Mouse (Mus musculus): ENCODE measurements around the gene Sh3rf3. TPM values are rescaled to one million over a fixed set of nuclear protein-coding genes. Genes with fewer than 3 reads are reported as not detected.

The Sh3rf3 gene
- polyA plus RNA-seq, 1 experiment: 1.5 TPM

GRCm38 (mm10) chr10:59076681-59077080 is 263.5 kb downstream of the Sh3rf3 start:
- no peak for TF ChIP-seq POLR2A (IDR thresholded peaks at IDR 0.05; ENCODE audit: low read depth, low read length)
- TF ChIP-seq CTCF (IDR thresholded peaks at IDR 0.05; ENCODE audit: extremely low read depth, insufficient read depth, insufficient read length, insufficient replicate concordance): no peak
- Histone ChIP-seq H3K36me3 (ENCODE audit: control insufficient read depth, insufficient read depth, low read length) (no peaks in the 10 kb centered on the region), H3K4me1 (ENCODE audit: control insufficient read depth, insufficient read depth, insufficient read length) (no peaks in the 10 kb centered on the region), H3K27me3 (ENCODE audit: control insufficient read depth, insufficient read depth, low read length) (no peaks in the 10 kb centered on the region), H3K27ac (ENCODE audit: insufficient read depth, low read length) (no peak overlapping the region), H3K4me3 (ENCODE audit: extremely low read depth, insufficient read depth, insufficient read length) (no peak overlapping the region)
- no peak for DNase-seq (ENCODE audit: low read depth in 1 of 2, low spot score in 2 of 2)
- 93% methylated on average over 10 of the region's 10 CpGs for WGBS

- no peak for TF ChIP-seq CTCF (IDR thresholded peaks at IDR 0.05; ENCODE audit: extremely low read depth, insufficient read depth, insufficient read length, insufficient replicate concordance)
- no peak for TF ChIP-seq POLR2A (IDR thresholded peaks at IDR 0.05; ENCODE audit: low read depth, low read length)
- DNase-seq (ENCODE audit: low read depth in 1 of 2, low spot score in 2 of 2): no peak
- 83% methylated on average over 10 of the region's 10 CpGs for WGBS
- H3K36me3 ChIP-seq (ENCODE audit: control insufficient read depth, insufficient read depth, low read length): no peaks in the 10 kb centered on the region
- no peak overlapping the region for H3K27ac ChIP-seq (ENCODE audit: insufficient read depth, low read length)
- H3K4me3 ChIP-seq (ENCODE audit: extremely low read depth, insufficient read depth, insufficient read length): no peak overlapping the region
- no peaks in the 10 kb centered on the region for H3K27me3 ChIP-seq (ENCODE audit: control insufficient read depth, insufficient read depth, low read length)
- H3K4me1 ChIP-seq (ENCODE audit: control insufficient read depth, insufficient read depth, insufficient read length): no peaks in the 10 kb centered on the region
These were observed 264.8 kb downstream of the Sh3rf3 start for GRCm38 (mm10) chr10:59077909-59078308.

GRCm38 (mm10) chr10:59085604-59086003 is 272.4 kb downstream of the Sh3rf3 start:
- H3K4me1 ChIP-seq (ENCODE audit: control insufficient read depth, insufficient read depth, insufficient read length): no peaks in the 10 kb centered on the region
- H3K36me3 ChIP-seq (ENCODE audit: control insufficient read depth, insufficient read depth, low read length): no peaks in the 10 kb centered on the region
- H3K27ac ChIP-seq (ENCODE audit: insufficient read depth, low read length): no peak overlapping the region
- no peaks in the 10 kb centered on the region for H3K27me3 ChIP-seq (ENCODE audit: control insufficient read depth, insufficient read depth, low read length)
- WGBS: 95% methylated on average over 5 of the region's 5 CpGs
- DNase-seq (ENCODE audit: low read depth in 1 of 2, low spot score in 2 of 2): no peak
- H3K4me3 ChIP-seq (ENCODE audit: extremely low read depth, insufficient read depth, insufficient read length): no peak overlapping the region
- TF ChIP-seq CTCF (IDR thresholded peaks at IDR 0.05; ENCODE audit: extremely low read depth, insufficient read depth, insufficient read length, insufficient replicate concordance): no peak

- H3K27ac ChIP-seq (ENCODE audit: insufficient read depth, low read length): no peak overlapping the region
- DNase-seq (ENCODE audit: low read depth in 1 of 2, low spot score in 2 of 2): no peak
- TF ChIP-seq CTCF (IDR thresholded peaks at IDR 0.05; ENCODE audit: extremely low read depth, insufficient read depth, insufficient read length, insufficient replicate concordance) (no peak), POLR2A (IDR thresholded peaks at IDR 0.05; ENCODE audit: low read depth, low read length) (no peak)
- no peaks in the 10 kb centered on the region for H3K4me1 ChIP-seq (ENCODE audit: control insufficient read depth, insufficient read depth, insufficient read length)
- H3K36me3 ChIP-seq (ENCODE audit: control insufficient read depth, insufficient read depth, low read length): no peaks in the 10 kb centered on the region
- H3K4me3 ChIP-seq (ENCODE audit: extremely low read depth, insufficient read depth, insufficient read length): no peak overlapping the region
- H3K27me3 ChIP-seq (ENCODE audit: control insufficient read depth, insufficient read depth, low read length): no peaks in the 10 kb centered on the region
- 87% methylated on average over 5 of the region's 5 CpGs for WGBS
These were observed 273.4 kb downstream of the Sh3rf3 start for GRCm38 (mm10) chr10:59086578-59086977.

GRCm38 (mm10) chr10:59089861-59090621 is 276.9 kb downstream of the Sh3rf3 start:
- Histone ChIP-seq H3K27ac (ENCODE audit: insufficient read depth, low read length) (no peak overlapping the region), H3K4me3 (ENCODE audit: extremely low read depth, insufficient read depth, insufficient read length) (no peak overlapping the region), H3K27me3 (ENCODE audit: control insufficient read depth, insufficient read depth, low read length) (no peaks in the 10 kb centered on the region), H3K4me1 (ENCODE audit: control insufficient read depth, insufficient read depth, insufficient read length) (no peaks in the 10 kb centered on the region), H3K36me3 (ENCODE audit: control insufficient read depth, insufficient read depth, low read length) (no peaks in the 10 kb centered on the region)
- DNase-seq (ENCODE audit: low read depth in 1 of 2, low spot score in 2 of 2): no peak
- WGBS: 87% methylated on average over 14 of the region's 14 CpGs
- TF ChIP-seq POLR2A (IDR thresholded peaks at IDR 0.05; ENCODE audit: low read depth, low read length): no peak
- no peak for TF ChIP-seq CTCF (IDR thresholded peaks at IDR 0.05; ENCODE audit: extremely low read depth, insufficient read depth, insufficient read length, insufficient replicate concordance)

- no peak overlapping the region for H3K27ac ChIP-seq (ENCODE audit: insufficient read depth, low read length)
- 75% methylated on average over 7 of the region's 7 CpGs for WGBS
- no peak for DNase-seq (ENCODE audit: low read depth in 1 of 2, low spot score in 2 of 2)
- no peaks in the 10 kb centered on the region for H3K27me3 ChIP-seq (ENCODE audit: control insufficient read depth, insufficient read depth, low read length)
- no peaks in the 10 kb centered on the region for H3K4me1 ChIP-seq (ENCODE audit: control insufficient read depth, insufficient read depth, insufficient read length)
- H3K36me3 ChIP-seq (ENCODE audit: control insufficient read depth, insufficient read depth, low read length): no peaks in the 10 kb centered on the region
- no peak overlapping the region for H3K4me3 ChIP-seq (ENCODE audit: extremely low read depth, insufficient read depth, insufficient read length)
- no peak for TF ChIP-seq CTCF (IDR thresholded peaks at IDR 0.05; ENCODE audit: extremely low read depth, insufficient read depth, insufficient read length, insufficient replicate concordance)
- TF ChIP-seq POLR2A (IDR thresholded peaks at IDR 0.05; ENCODE audit: low read depth, low read length): no peak
These were observed 277.4 kb downstream of the Sh3rf3 start for GRCm38 (mm10) chr10:59090622-59090971.

- Histone ChIP-seq H3K4me3 (ENCODE audit: extremely low read depth, insufficient read depth, insufficient read length) (no peak overlapping the region), H3K27ac (ENCODE audit: insufficient read depth, low read length) (no peak overlapping the region), H3K36me3 (ENCODE audit: control insufficient read depth, insufficient read depth, low read length) (no peaks in the 10 kb centered on the region), H3K4me1 (ENCODE audit: control insufficient read depth, insufficient read depth, insufficient read length) (no peaks in the 10 kb centered on the region), H3K27me3 (ENCODE audit: control insufficient read depth, insufficient read depth, low read length) (no peaks in the 10 kb centered on the region)
- no peak for DNase-seq (ENCODE audit: low read depth in 1 of 2, low spot score in 2 of 2)
- TF ChIP-seq POLR2A (IDR thresholded peaks at IDR 0.05; ENCODE audit: low read depth, low read length): no peak
- TF ChIP-seq CTCF (IDR thresholded peaks at IDR 0.05; ENCODE audit: extremely low read depth, insufficient read depth, insufficient read length, insufficient replicate concordance): no peak
- WGBS: 89% methylated on average over 8 of the region's 8 CpGs
These were observed 278.4 kb downstream of the Sh3rf3 start for GRCm38 (mm10) chr10:59091556-59091955.

Measured in spleen, adult 2 months (tissue).